Mouse (Mus musculus) telencephalon, adult 2 months (tissue): ENCODE results near the gene Gm10228.
"Not testable (repeated sequence)": the region's sequence is repeated elsewhere in the genome, so short reads cannot be mapped to it uniquely, and the experiment has no call there.

ENCODE experiments used
- DNase-seq: peaks from one replicate; pipeline ENCODE4 v3.0.0-alpha.2; 2011; ENCODE audit warnings: low read depth, low spot score

Gene Gm10228

GRCm38 (mm10) chr16:89041372-89041771 lies at the start of gene Gm10228:
Gene Gm10228, minus strand, starts transcription at chr16:89041472.
- not testable (repeated sequence) for DNase-seq

- DNase-seq = not testable (repeated sequence)
Observed at GRCm38 (mm10) chr16:89071041-89071440, 29.8 kb upstream of the Gm10228 start.

GRCm38 (mm10) chr16:89063902-89064301 lies 22.6 kb upstream of the Gm10228 start, which contains the start of gene 1110025L11Rik:
Gene 1110025L11Rik, minus strand, starts transcription at chr16:89064002.
- not testable (repeated sequence) for DNase-seq

DNA sequence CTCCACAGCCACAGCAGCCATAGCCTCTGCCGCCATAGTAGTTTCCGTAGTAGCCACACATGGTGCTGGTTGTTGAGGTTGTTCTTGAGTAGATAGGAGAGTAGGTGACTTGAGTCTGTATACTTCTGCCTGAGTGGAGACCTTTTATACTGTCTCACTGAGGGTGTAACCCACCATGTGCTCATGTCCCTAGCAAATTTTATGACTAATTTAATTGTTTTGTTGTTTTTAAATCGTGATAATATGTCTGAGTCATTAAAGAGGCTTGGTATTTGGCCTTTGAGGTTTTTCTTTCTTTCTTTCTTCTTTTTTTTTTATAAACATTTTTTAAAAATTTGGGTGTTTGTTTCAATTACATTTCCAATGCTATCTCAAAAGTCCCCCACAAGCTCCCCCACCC lies 6.5 kb upstream of the Gm10228 start, which contains the start of gene Krtap6-5:
Krtap6-5 (minus strand) TSS at position 101 of the 400 bp plus-strand sequence.
- no peak for DNase-seq

- not testable (repeated sequence) for DNase-seq
Observed at GRCm38 (mm10) chr16:89031399-89031798, 9.9 kb downstream of the Gm10228 start, which contains the start of gene Krtap6-1. Gene Krtap6-1, plus strand, starts transcription at chr16:89031699.

DNA sequence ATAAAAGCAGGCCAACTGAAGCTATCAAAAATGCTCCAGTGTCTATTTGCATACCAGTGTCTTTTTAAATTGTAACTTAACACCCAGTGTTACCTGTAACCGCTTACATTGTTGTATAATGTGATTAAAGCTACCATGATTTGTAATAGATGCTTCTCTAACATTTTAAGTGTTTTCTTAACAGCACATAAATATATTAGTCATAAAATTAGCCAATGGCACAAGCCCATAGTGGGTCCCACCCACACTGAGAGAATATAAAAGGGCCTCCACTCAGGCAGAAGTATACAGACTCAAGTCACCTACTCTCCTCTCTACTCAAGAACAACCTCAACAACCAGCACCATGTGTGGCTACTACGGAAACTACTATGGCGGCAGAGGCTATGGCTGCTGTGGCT lies 26.3 kb downstream of the Gm10228 start, which contains the start of gene Gm10229:
Gm10229 (plus strand) TSS at position 301 of the 400 bp plus-strand sequence.
- DNase-seq = not testable (repeated sequence)

DNA sequence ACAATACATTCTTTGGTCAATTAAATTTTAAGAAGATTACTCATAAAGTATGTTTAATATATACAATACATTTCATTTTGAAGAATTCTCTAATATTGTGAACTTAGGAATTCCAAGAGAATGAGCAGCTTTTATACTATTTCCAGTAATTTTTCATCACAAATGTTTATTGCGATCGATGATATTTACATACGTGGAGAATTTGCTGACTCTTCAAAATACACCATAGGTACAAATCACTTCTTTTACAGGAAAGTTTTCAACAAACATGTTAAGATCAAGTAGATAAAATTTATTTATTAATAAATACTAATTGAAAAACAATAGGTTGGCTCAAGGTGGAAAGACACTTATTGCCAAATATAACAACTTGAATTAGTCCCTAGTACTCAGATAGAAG lies 27.3 kb downstream of the Gm10228 start:
- no peak for DNase-seq

- DNase-seq = no peak
Observed at GRCm38 (mm10) chr16:89010659-89011058, 30.6 kb downstream of the Gm10228 start, which contains the start of gene Krtap22-2. Gene Krtap22-2, minus strand, starts transcription at chr16:89010759.
